Mouse (Mus musculus): ENCODE results near the gene Gm2001.
"Not testable (repeated sequence)": the region's sequence is repeated elsewhere in the genome, so short reads cannot be mapped to it uniquely, and the experiment has no call there.

The Gm2001 gene

GRCm38 (mm10) chr12:87842239-87842638 is at the start of gene Gm2001:
TSS of gene Gm2001 (minus strand) at chr12:87842339.
- not testable (repeated sequence) for DNase-seq (ENCODE audit: low read depth, low spot score)

- not testable (repeated sequence) for DNase-seq (ENCODE audit: low read depth, low spot score)
Measured at GRCm38 (mm10) chr12:87873772-87874171, 31.6 kb upstream of the Gm2001 start, which contains the start of gene Gm2016. TSS of gene Gm2016 (plus strand) at chr12:87874072.

- DNase-seq (ENCODE audit: low read depth, low spot score), result not testable (repeated sequence)
Measured at GRCm38 (mm10) chr12:87864048-87864447, 21.9 kb upstream of the Gm2001 start.

GRCm38 (mm10) chr12:87863638-87864037 is 21.5 kb upstream of the Gm2001 start:
- not testable (repeated sequence) for DNase-seq (ENCODE audit: low read depth, low spot score)

- DNase-seq (ENCODE audit: low read depth, low spot score), result not testable (repeated sequence)
Measured at GRCm38 (mm10) chr12:87861740-87862692, 19.9 kb upstream of the Gm2001 start.

- DNase-seq (ENCODE audit: low read depth, low spot score), result not testable (repeated sequence)
Measured at GRCm38 (mm10) chr12:87856067-87856466, 13.9 kb upstream of the Gm2001 start.

- DNase-seq (ENCODE audit: low read depth, low spot score), result not testable (repeated sequence)
Measured at GRCm38 (mm10) chr12:87850657-87851056, 8.5 kb upstream of the Gm2001 start.

GRCm38 (mm10) chr12:87816277-87816676 is 25.9 kb downstream of the Gm2001 start, which contains the start of gene BB287469:
TSS of gene BB287469 (plus strand) at chr12:87816577.
- not testable (repeated sequence) for DNase-seq (ENCODE audit: low read depth, low spot score)

- DNase-seq (ENCODE audit: low read depth, low spot score), result not testable (repeated sequence)
Measured at GRCm38 (mm10) chr12:87797971-87798370, 44.2 kb downstream of the Gm2001 start.

- DNase-seq (ENCODE audit: low read depth, low spot score), result not testable (repeated sequence)
Measured at GRCm38 (mm10) chr12:87795212-87795611, 46.9 kb downstream of the Gm2001 start, which contains the start of gene Gm21936. TSS of gene Gm21936 (plus strand) at chr12:87795512.

Measured in CD4-positive, CD25-positive, alpha-beta regulatory T cell, adult 2 months (primary cell).